ENCODE assay signal across 8 mouse cellular contexts in the genomic region with DNA sequence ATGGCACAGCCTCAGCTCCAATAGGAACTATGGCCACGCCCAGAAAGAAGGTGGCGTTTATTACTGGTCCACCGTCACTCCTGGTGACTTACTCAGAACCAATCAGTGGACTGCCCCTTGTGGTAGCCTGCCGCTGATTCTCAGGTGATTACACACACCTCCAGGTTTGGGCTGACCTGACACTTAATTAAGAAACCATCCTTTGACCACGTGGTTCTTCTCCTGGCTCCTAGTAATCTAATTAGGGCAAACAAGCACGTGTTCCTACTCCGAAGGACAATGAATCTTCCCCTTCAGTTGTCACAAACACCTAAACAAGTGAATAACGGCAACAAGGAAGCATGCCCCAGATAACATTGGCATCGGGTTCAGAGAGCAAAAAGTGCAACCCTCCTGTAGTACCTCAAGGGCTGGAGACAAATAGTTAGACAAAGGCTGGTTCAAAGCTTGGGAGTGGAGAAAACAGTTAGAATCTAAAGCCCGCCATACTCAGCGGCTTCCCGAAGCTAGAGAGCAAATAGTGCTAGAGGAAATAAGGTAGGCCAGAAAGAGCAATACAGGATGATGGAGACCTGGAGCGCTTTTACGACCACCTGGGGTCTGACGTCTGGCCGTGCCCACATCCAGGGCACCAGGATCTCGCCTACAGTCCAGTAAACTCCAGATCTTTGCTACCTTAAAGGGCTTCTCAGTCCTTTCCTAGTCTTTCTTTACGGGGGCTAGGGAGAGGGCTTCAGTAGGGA. TPM values are rescaled to one million over a fixed set of nuclear protein-coding genes. Genes with fewer than 3 reads are reported as not detected.
DNase-seq lines count a peak whose midpoint lies in the region; ATAC-seq and TF ChIP-seq lines count a peak whose summit lies in the region.

No protein-coding gene starts in this region.

- peak overlapping the region; percentile 80 for H3K4me3 ChIP-seq in gastrocnemius, adult 2 months
- H3K4me3 ChIP-seq in forebrain, postnatal 0 days (ENCODE audit: low read depth, low read length), result peak overlapping the region; percentile 62

- peaks cover 12% of the 10 kb centered on the region for H3K4me1 ChIP-seq in forebrain, postnatal 0 days (ENCODE audit: insufficient read depth)

- peaks cover 20% of the 10 kb centered on the region for H3K36me3 ChIP-seq in forebrain, postnatal 0 days (ENCODE audit: insufficient read depth)

- peak; percentile 98 for ATAC-seq in forebrain, postnatal 0 days
- peak; percentile 91 for ATAC-seq in megakaryocyte progenitor cell, adult 5-6 weeks (replicated peaks; ENCODE audit: poor library complexity)

- peak overlapping the region; percentile 62 for H3K27ac ChIP-seq in gastrocnemius, adult 2 months
- peak overlapping the region; percentile 60; the same call in 1 of the 2 replicates for H3K27ac ChIP-seq in forebrain, postnatal 0 days (ENCODE audit: low read depth, low read length)

- H3K9me3 ChIP-seq in forebrain, postnatal 0 days (ENCODE audit: low read length), result no peaks in the 10 kb centered on the region

- peak overlapping the region; percentile 57 for H3K9ac ChIP-seq in forebrain, postnatal 0 days

- peak; percentile 40 for DNase-seq in gastrocnemius, adult 2 months
- no peak for DNase-seq in gastrocnemius, postnatal 36 days
- DNase-seq in cerebellum, adult 8-10 months, result peak; percentile 43
- DNase-seq in forebrain, postnatal 0 days, result peak; percentile 87
- peak; percentile 88 for DNase-seq in induced T-regulatory cell, adult 2 months (ENCODE audit: low read depth)
- DNase-seq in left cerebral cortex, postnatal 14 days (ENCODE audit: low spot score in 2 of 2), result peak; percentile 69 to 77
- peak; percentile 48 to 77 for DNase-seq in right cerebral cortex, postnatal 36 days (ENCODE audit: low spot score in 2 of 2)

- H3K4me2 ChIP-seq in forebrain, postnatal 0 days (ENCODE audit: low read depth), result peak overlapping the region; percentile 76

- under 1% methylated on average over 18 of the region's 18 CpGs for WGBS in forebrain, postnatal 0 days

- intact Hi-C loops in gastrocnemius, adult 2 months (cut with DNase I), result loop anchor here (5.0 kb wide), 1 partner anchor 71 kb away; no protein-coding TSS in a partner anchor
- intact Hi-C loops in gastrocnemius, postnatal 36 days (cut with DNase I), result loop anchor here (5.0 kb wide), 1 partner anchor 71 kb away; no protein-coding TSS in a partner anchor
- intact Hi-C loops in left cerebral cortex, postnatal 14 days (cut with DNase I), result loop anchor here (5.0 kb wide), 1 partner anchor 66 kb away; no protein-coding TSS in a partner anchor

- no peaks in the 10 kb centered on the region for H3K27me3 ChIP-seq in forebrain, postnatal 0 days (ENCODE audit: insufficient read depth, low read length)

- no peak for TF ChIP-seq CTCF in gastrocnemius, adult 2 months (IDR thresholded peaks at IDR 0.05)
- TF ChIP-seq CTCF in forebrain, postnatal 0 days (IDR thresholded peaks at IDR 0.05; ENCODE audit: low read depth), result peak; percentile 30; the same call in 1 of the 2 replicates

RNA-seq across cellular contexts. Expression of a gene that starts 1.0 kb away (rescaled TPM):
- total RNA-seq in gastrocnemius, adult 2 months (2021), result 1 to 10 TPM; 2.0 to 2.6 TPM
- 1 to 10 TPM; 1.8 to 2.1 TPM for total RNA-seq in gastrocnemius, postnatal 36 days (2021)
- 48.3 and 52.2 TPM in 2 replicates for total RNA-seq in forebrain, postnatal 0 days (2014; rRNA removed)
- 35.1 and 38.4 TPM in 2 replicates for polyA plus RNA-seq in forebrain, postnatal 0 days (2015; fragmentation: Nextera tagmentation; extraction: Ambion mirVana)
- total RNA-seq in left cerebral cortex, postnatal 14 days (2021), result 10 to 100 TPM; 21.8 to 22.2 TPM
- total RNA-seq in megakaryocyte progenitor cell, adult 5-6 weeks (2015), result 14.4 and 15.7 TPM in 2 replicates
- total RNA-seq in megakaryocyte progenitor cell, adult 5-6 weeks (2017), result 18.7 and 21.7 TPM in 2 replicates

RNA-seq across cellular contexts. Expression of a gene that starts 17.6 kb away (rescaled TPM):
- total RNA-seq in gastrocnemius, adult 2 months (2021), result under 1 TPM in 1 of 2 experiments, not detected in 1; 0.20 TPM
- total RNA-seq in gastrocnemius, postnatal 36 days (2021), result under 1 TPM; 0.20 to 0.49 TPM
- 1.2 and 1.3 TPM in 2 replicates for total RNA-seq in forebrain, postnatal 0 days (2014; rRNA removed)
- polyA plus RNA-seq in forebrain, postnatal 0 days (2015; fragmentation: Nextera tagmentation; extraction: Ambion mirVana), result 0.62 and 1.1 TPM in 2 replicates
- 1 to 10 TPM in 1 of 2 experiments, under 1 TPM in 1; 0.94 to 1.2 TPM for total RNA-seq in left cerebral cortex, postnatal 14 days (2021)
- 7.0 and 9.1 TPM in 2 replicates for total RNA-seq in megakaryocyte progenitor cell, adult 5-6 weeks (2015)
- total RNA-seq in megakaryocyte progenitor cell, adult 5-6 weeks (2017), result 7.1 and 10.5 TPM in 2 replicates

RNA-seq across cellular contexts. Expression of a gene that starts 18.6 kb away (rescaled TPM):
- 10 to 100 TPM; 72.1 to 88.9 TPM for total RNA-seq in gastrocnemius, adult 2 months (2021)
- total RNA-seq in gastrocnemius, postnatal 36 days (2021), result 10 to 100 TPM; 63.1 to 68.7 TPM
- 97.6 and 129 TPM in 2 replicates for total RNA-seq in forebrain, postnatal 0 days (2014; rRNA removed)
- polyA plus RNA-seq in forebrain, postnatal 0 days (2015; fragmentation: Nextera tagmentation; extraction: Ambion mirVana), result 218 and 236 TPM in 2 replicates
- total RNA-seq in left cerebral cortex, postnatal 14 days (2021), result 100 to 1,000 TPM; 190 to 192 TPM
- 16.5 and 19.2 TPM in 2 replicates for total RNA-seq in megakaryocyte progenitor cell, adult 5-6 weeks (2015)
- total RNA-seq in megakaryocyte progenitor cell, adult 5-6 weeks (2017), result 168 and 177 TPM in 2 replicates

Comparison
In these comparisons a context has a peak if more than half of its experiments do, and no peak if none do; other contexts are left out.
1. DNase-seq: peak in gastrocnemius, adult 2 months (single experiment), cerebellum, adult 8-10 months (single experiment), forebrain, postnatal 0 days (single experiment), induced T-regulatory cell, adult 2 months (single experiment), left cerebral cortex, postnatal 14 days (2 of 2) and right cerebral cortex, postnatal 36 days (2 of 2); none in gastrocnemius, postnatal 36 days (0 of 2).
2. RNA of a gene that starts 1.0 kb away (total RNA-seq): 48.3 to 52.2 TPM in forebrain, postnatal 0 days, 21.8 to 22.2 TPM in left cerebral cortex, postnatal 14 days and 14.4 to 21.7 TPM in megakaryocyte progenitor cell, adult 5-6 weeks; 2.0 to 2.6 TPM in gastrocnemius, adult 2 months and 1.8 to 2.1 TPM in gastrocnemius, postnatal 36 days; every median in the first group is over 4 times any median in the second.